Mouse (Mus musculus) embryonic fibroblast, embryonic 13.5 days (primary cell): ENCODE results near the gene Mettl9.

Source experiments
- CTCF ChIP-seq: IDR thresholded peaks from 2 replicates; pipeline ENCODE4 v1.5.1; 2011; ENCODE audit warnings: mild to moderate bottlenecking, control low read depth, low read length, moderate library complexity, borderline replicate concordance; ENCODE audit not compliant: insufficient read depth
- POLR2A ChIP-seq: IDR thresholded peaks from 2 replicates; pipeline ENCODE4 v1.6.1; 2011; ENCODE audit warnings: low read depth, mild to moderate bottlenecking, control low read depth, low read length, moderate library complexity

DNA sequence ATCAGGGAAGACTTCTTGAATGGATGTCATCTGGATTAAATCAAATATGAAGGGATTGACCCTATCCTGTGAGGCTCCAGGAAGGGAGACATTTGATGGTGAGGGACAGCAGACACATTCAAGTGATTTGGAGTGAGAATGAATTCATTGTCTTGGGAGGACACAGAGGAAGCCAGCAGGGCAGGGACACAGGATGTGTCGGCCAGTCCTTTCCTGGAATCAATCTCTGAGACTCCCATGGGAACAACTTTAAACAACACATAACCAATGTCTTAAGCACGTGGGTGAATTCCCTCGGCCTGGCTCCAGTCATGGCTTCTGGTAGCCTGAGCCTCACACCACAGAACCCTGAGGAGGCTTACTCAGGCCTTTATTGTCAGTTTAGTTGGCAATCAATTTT lies 73.6 kb downstream of the Mettl9 start:
- no peak for TF ChIP-seq CTCF
- TF ChIP-seq POLR2A = no peak
